Mouse (Mus musculus) spleen, adult 18-20 months (tissue): ENCODE measurements around the gene Plppr3.

ENCODE experiments used
- DNase-seq, 2 experiments: peaks; one replicate each; pipeline ENCODE4 v3.0.0; 2022; ENCODE audit warnings: mixed read lengths in 2 of 2

Gene Plppr3

GRCm38 (mm10) chr10:79874290-79874862, at the start of gene Plppr3, which contains the start of gene Prtn3:
Gene Plppr3 (minus strand): TSS chr10:79874634.
Gene Prtn3 (plus strand): TSS chr10:79874476.
- DNase-seq: no peak

- no peak for DNase-seq
These were observed 47.1 kb upstream of the Plppr3 start for GRCm38 (mm10) chr10:79921572-79921971.

- no peak for DNase-seq
These were observed 46.6 kb upstream of the Plppr3 start, which contains the start of gene R3hdm4 for GRCm38 (mm10) chr10:79920958-79921535. Gene R3hdm4 (minus strand): TSS chr10:79921208.

GRCm38 (mm10) chr10:79920056-79920890, 45.8 kb upstream of the Plppr3 start:
- DNase-seq: no peak

- DNase-seq: no peak
These were observed 44.9 kb upstream of the Plppr3 start for GRCm38 (mm10) chr10:79919251-79919849.

GRCm38 (mm10) chr10:79918231-79919078, 44.0 kb upstream of the Plppr3 start:
- DNase-seq: no peak

- DNase-seq: no peak
These were observed 43.2 kb upstream of the Plppr3 start for GRCm38 (mm10) chr10:79917532-79918100.

- peak; percentile 78 to 92 for DNase-seq
These were observed 42.5 kb upstream of the Plppr3 start, which contains the start of gene Kiss1r for GRCm38 (mm10) chr10:79916808-79917531. Gene Kiss1r (plus strand): TSS chr10:79916971.

- no peak for DNase-seq
These were observed 41.6 kb upstream of the Plppr3 start for GRCm38 (mm10) chr10:79916081-79916480.

GRCm38 (mm10) chr10:79914948-79915596, 40.6 kb upstream of the Plppr3 start:
- DNase-seq: no peak

GRCm38 (mm10) chr10:79914131-79914947, 39.9 kb upstream of the Plppr3 start:
- no peak for DNase-seq

GRCm38 (mm10) chr10:79912412-79912811, 38.0 kb upstream of the Plppr3 start:
- no peak for DNase-seq

- DNase-seq: no peak
These were observed 36.1 kb upstream of the Plppr3 start, which contains the start of gene Gm26602 for GRCm38 (mm10) chr10:79910556-79910955. Gene Gm26602 (plus strand): TSS chr10:79910856.

- no peak for DNase-seq
These were observed 34.9 kb upstream of the Plppr3 start for GRCm38 (mm10) chr10:79909092-79909922.

- DNase-seq: peak; percentile 96 to 97
These were observed 34.0 kb upstream of the Plppr3 start, which contains the start of gene Med16 for GRCm38 (mm10) chr10:79908167-79909091. Gene Med16 (minus strand): TSS chr10:79908923.

- DNase-seq: no peak
These were observed 33.0 kb upstream of the Plppr3 start for GRCm38 (mm10) chr10:79907415-79907814.

GRCm38 (mm10) chr10:79906712-79907111, 32.3 kb upstream of the Plppr3 start:
- DNase-seq: no peak
